Mouse (Mus musculus) CH12.LX (cell line): ENCODE data around the gene Hoxb2. TPM values are rescaled to one million over a fixed set of nuclear protein-coding genes. Genes with fewer than 3 reads are reported as not detected.

ENCODE experiments used
- DNase-seq: peaks from one replicate; pipeline ENCODE4 v3.0.0-alpha.2; 2013; ENCODE audit errors: extremely low read depth
- H3K27ac ChIP-seq: 2 replicates; pipeline ENCODE4 v1.5.1; 2012; ENCODE audit warnings: low read depth, mild to moderate bottlenecking, control low read depth, moderate library complexity; ENCODE audit not compliant: insufficient read depth
- H3K27me3 ChIP-seq: replicated peaks from 2 replicates; pipeline ENCODE3; 2012; ENCODE audit warnings: inconsistent platforms
- H3K36me3 ChIP-seq, 2 experiments: replicated peaks in 1 of 2; 2 replicates each; pipeline versions ENCODE3 to v1.6.1; 2012; ENCODE audit warnings: inconsistent platforms in 1 of 2, low read length in 1 of 2, mild to moderate bottlenecking in 1 of 2, mixed read lengths in 1 of 2, moderate library complexity in 1 of 2; ENCODE audit not compliant: control insufficient read depth in 1 of 2, insufficient read depth in 1 of 2
- H3K4me1 ChIP-seq, 2 experiments: 2 replicates each; pipeline ENCODE4 v1.6.1; 2012; ENCODE audit warnings: inconsistent platforms in 1 of 2, moderate library complexity in 1 of 2; ENCODE audit not compliant: insufficient read depth in 2 of 2, control insufficient read depth in 1 of 2
- H3K4me2 ChIP-seq: 2 replicates; pipeline ENCODE4 v1.6.1; 2012; ENCODE audit warnings: low read depth, mild to moderate bottlenecking, control low read depth; ENCODE audit not compliant: poor library complexity, insufficient read depth, severe bottlenecking
- H3K4me3 ChIP-seq, 3 experiments: fragments of 150-350 bp in 1 of 3; sonication (generic) in 1 of 3; replicated peaks in 1 of 3; 2 replicates each; pipeline versions ENCODE3 to v1.5.1; 2011 to 2012; ENCODE audit warnings: low read depth in 2 of 3, low read length in 2 of 3, mild to moderate bottlenecking in 2 of 3, moderate library complexity in 2 of 3, control low read depth in 1 of 3, improper control_type of control experiment in 1 of 3, inconsistent platforms in 1 of 3, mixed read lengths in 1 of 3; ENCODE audit not compliant: poor library complexity in 1 of 3
- H3K79me2 ChIP-seq: replicated peaks from 2 replicates; pipeline ENCODE4 v1.6.1; 2012; ENCODE audit warnings: mild to moderate bottlenecking, moderate library complexity; ENCODE audit not compliant: control insufficient read depth, poor library complexity, insufficient read depth, severe bottlenecking; ENCODE audit errors: extremely low read depth
- H3K9ac ChIP-seq: 2 replicates; pipeline ENCODE4 v1.6.1; 2012; ENCODE audit warnings: low read depth, mild to moderate bottlenecking, control low read depth, moderate library complexity; ENCODE audit not compliant: insufficient read depth
- H3K9me3 ChIP-seq: replicated peaks from 2 replicates; pipeline ENCODE3; 2012; ENCODE audit warnings: low read length, inconsistent platforms, mixed read lengths
- BHLHE40 ChIP-seq: IDR thresholded peaks from 2 replicates; pipeline ENCODE4 v1.6.1; 2011; ENCODE audit warnings: mild to moderate bottlenecking, low read depth, low read length, improper control_type of control experiment
- E2F4 ChIP-seq: IDR thresholded peaks from 2 replicates; pipeline ENCODE4 v1.6.1; 2011; ENCODE audit warnings: low read depth, low read length, improper control_type of control experiment; ENCODE audit not compliant: insufficient replicate concordance
- EP300 ChIP-seq: IDR thresholded peaks from 2 replicates; pipeline ENCODE4 v1.6.1; 2011; ENCODE audit warnings: low read length, improper control_type of control experiment
- GABPA ChIP-seq: IDR thresholded peaks from 2 replicates; pipeline ENCODE4 v1.6.1; 2012; ENCODE audit warnings: low read depth, low read length, improper control_type of control experiment, inconsistent platforms; ENCODE audit not compliant: insufficient replicate concordance
- IRF4 ChIP-seq: IDR thresholded peaks from 2 replicates; pipeline ENCODE4 v1.6.1; 2014; ENCODE audit warnings: low read depth, mild to moderate bottlenecking, inconsistent platforms, low read length, improper control_type of control experiment
- JUN ChIP-seq: IDR thresholded peaks from 2 replicates; pipeline ENCODE4 v1.6.1; 2011; ENCODE audit warnings: low read depth, mild to moderate bottlenecking, low read length, improper control_type of control experiment, moderate library complexity; ENCODE audit not compliant: insufficient read depth
- JUND ChIP-seq: conservative IDR thresholded peaks from 2 replicates; pipeline ENCODE4 v1.6.1; 2011; ENCODE audit warnings: low read depth, low read length, improper control_type of control experiment
- KAT2A ChIP-seq: IDR thresholded peaks from 2 replicates; pipeline ENCODE4 v1.6.1; 2012; ENCODE audit warnings: low read length, improper control_type of control experiment, inconsistent platforms; ENCODE audit not compliant: insufficient replicate concordance
- MAFK ChIP-seq: IDR thresholded peaks from 2 replicates; pipeline ENCODE4 v1.6.1; 2011; ENCODE audit warnings: low read length, improper control_type of control experiment; ENCODE audit not compliant: insufficient replicate concordance
- MAZ ChIP-seq: IDR thresholded peaks from 2 replicates; pipeline ENCODE4 v1.6.1; 2012; ENCODE audit warnings: low read depth, mild to moderate bottlenecking, inconsistent platforms, low read length, improper control_type of control experiment, moderate library complexity
- MXI1 ChIP-seq: IDR thresholded peaks from 2 replicates; pipeline ENCODE4 v1.6.1; 2011; ENCODE audit warnings: mild to moderate bottlenecking, low read depth, low read length, improper control_type of control experiment
- MYC ChIP-seq: IDR thresholded peaks from 2 replicates; pipeline ENCODE4 v1.6.1; 2011; ENCODE audit warnings: low read depth, mild to moderate bottlenecking, improper control_type of control experiment, low read length
- NELFE ChIP-seq: IDR thresholded peaks from 2 replicates; pipeline ENCODE4 v1.6.1; 2011; ENCODE audit warnings: low read depth, low read length, improper control_type of control experiment
- PAX5 ChIP-seq: IDR thresholded peaks from 2 replicates; pipeline ENCODE4 v1.6.1; 2012; ENCODE audit warnings: low read length, inconsistent platforms, mixed read lengths
- RAD21 ChIP-seq: IDR thresholded peaks from 2 replicates; pipeline ENCODE4 v1.6.1; 2011; ENCODE audit warnings: low read depth, mild to moderate bottlenecking, low read length, improper control_type of control experiment, moderate library complexity
- RCOR1 ChIP-seq: conservative IDR thresholded peaks from 2 replicates; pipeline ENCODE4 v1.6.1; 2012; ENCODE audit warnings: low read depth, mild to moderate bottlenecking, inconsistent platforms, low read length, improper control_type of control experiment
- SIN3A ChIP-seq: IDR thresholded peaks from 2 replicates; pipeline ENCODE4 v1.6.1; 2012; ENCODE audit warnings: low read length, improper control_type of control experiment, inconsistent platforms
- TCF12 ChIP-seq: IDR thresholded peaks from 2 replicates; pipeline ENCODE4 v1.6.1; 2014; ENCODE audit warnings: low read depth, mild to moderate bottlenecking, inconsistent platforms, low read length, improper control_type of control experiment
- UBTF ChIP-seq: IDR thresholded peaks from 2 replicates; pipeline ENCODE4 v1.6.1; 2012; ENCODE audit warnings: low read depth, mild to moderate bottlenecking, inconsistent platforms, low read length, improper control_type of control experiment, moderate library complexity
- ZKSCAN1 ChIP-seq: IDR thresholded peaks from 2 replicates; pipeline ENCODE4 v1.6.1; 2012; ENCODE audit warnings: low read depth, inconsistent platforms, low read length, improper control_type of control experiment, borderline replicate concordance
- ZMIZ1 ChIP-seq: IDR thresholded peaks from 2 replicates; pipeline ENCODE4 v1.6.1; 2012; ENCODE audit warnings: low read depth, mild to moderate bottlenecking, inconsistent platforms, low read length, improper control_type of control experiment
- dilution Hi-C: fragments of 300-500 bp; cut with MboI; formaldehyde crosslinking; loops from 2 replicates; pipeline ENCODE4 v1.14.3; 2020; ENCODE audit warnings: low sequenced_read_pairs; ENCODE audit not compliant: extremely low pct_unique_long_range_greater_than_20kb, extremely low pct_ligation_motif_present
- in situ Hi-C: fragments of 300-500 bp; cut with MboI; formaldehyde crosslinking; loops from 3 replicates; pipeline ENCODE4 v1.14.3; 2019; ENCODE audit warnings: low sequenced_read_pairs, low pct_ligation_motif_present, low pct_unique_long_range_greater_than_20kb, mixed read lengths
- polyA plus RNA-seq: library from polyadenylated mRNA; unstranded; fragments of >175 nt; gene quantifications from 2 replicates; pipeline ENCODE4 v1.2.1, GENCODE M21; 2012; ENCODE audit warnings: low read depth; ENCODE audit not compliant: insufficient read length
- total RNA-seq, 2 experiments: library from RNA; depleted of rRNA; stranded (reverse); fragments of 300-350 nt in 1 of 2; fragments of >200 nt in 1 of 2; gene quantifications; 2 replicates each; pipeline ENCODE4 v1.2.3; 2012 to 2014

The Hoxb2 gene
- total and polyA plus RNA-seq, 3 experiments = not detected

DNA sequence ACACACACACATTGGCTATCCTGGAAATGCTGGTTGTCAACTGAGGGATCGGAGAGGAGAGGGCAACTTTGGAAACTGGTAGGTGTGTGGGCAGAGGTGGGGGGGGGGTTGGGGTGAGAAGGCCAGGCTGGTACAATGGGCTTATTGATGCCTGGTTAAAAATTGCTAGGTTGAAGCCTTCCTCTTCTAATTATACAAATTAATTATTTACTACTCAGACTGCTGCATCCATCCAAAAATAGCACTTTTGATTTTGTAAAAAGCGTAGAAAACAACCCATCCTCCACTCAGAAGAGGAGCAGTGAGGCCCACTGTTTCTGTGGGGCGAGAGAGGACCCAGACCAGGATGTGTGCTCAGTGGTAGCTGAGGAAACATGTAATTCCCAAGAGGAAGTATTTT, 15.3 kb upstream of the Hoxb2 start:
- TF ChIP-seq MXI1 (no peak), NELFE (no peak), RAD21 (no peak), EP300 (no peak), GABPA (no peak), PAX5 (no peak), SIN3A (no peak)
- no peak for DNase-seq
- dilution Hi-C loops = no loop called here
- Histone ChIP-seq H3K27me3 (peaks cover 8% of the 10 kb centered on the region), H3K9me3 (no peaks in the 10 kb centered on the region), H3K27ac (no peak overlapping the region), H3K9ac (no peak overlapping the region), H3K4me2 (no peak overlapping the region), H3K79me2 (no peaks in the 10 kb centered on the region), H3K4me1 (no peaks in the 10 kb centered on the region), H3K4me3 (no peak overlapping the region), H3K36me3 (peaks cover 0 to 2% of the 10 kb centered on the region in 2 experiments)
- in situ Hi-C loops = loop anchor here (5.0 kb wide), 1 partner anchor 37 kb away; no protein-coding TSS in a partner anchor

DNA sequence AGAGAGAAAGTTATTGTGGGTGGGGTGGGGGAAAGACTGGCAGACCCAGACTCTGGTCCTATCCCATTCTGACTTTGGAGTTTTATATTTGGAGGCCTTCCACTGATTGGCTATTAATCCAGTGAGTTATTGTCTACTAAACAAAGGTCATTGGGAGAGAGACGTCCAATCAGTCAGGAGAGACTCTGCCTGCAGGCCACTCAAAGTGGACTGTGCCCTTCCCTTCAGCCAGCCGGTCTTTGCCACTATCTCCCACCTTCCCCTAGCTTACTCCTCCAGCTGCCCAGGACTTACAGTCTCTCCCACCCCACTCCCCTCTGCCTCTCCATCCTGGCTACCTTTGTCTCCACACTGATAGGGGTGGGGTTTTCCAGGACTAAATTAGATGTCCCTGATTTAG, 13.7 kb upstream of the Hoxb2 start:
- Histone ChIP-seq H3K4me1 (no peaks in the 10 kb centered on the region), H3K9me3 (no peaks in the 10 kb centered on the region), H3K4me3 (no peak overlapping the region), H3K27ac (no peak overlapping the region), H3K9ac (no peak overlapping the region), H3K79me2 (no peaks in the 10 kb centered on the region), H3K27me3 (peaks cover 10% of the 10 kb centered on the region), H3K4me2 (no peak overlapping the region), H3K36me3 (peaks cover 0 to 2% of the 10 kb centered on the region in 2 experiments)
- in situ Hi-C loops (loop anchor here (5.0 kb wide), 1 partner anchor 36 kb away; no protein-coding TSS in a partner anchor), dilution Hi-C loops (no loop called here)
- no peak for DNase-seq
- TF ChIP-seq MYC (no peak), JUND (no peak), NELFE (no peak), TCF12 (no peak), SIN3A (no peak)

DNA sequence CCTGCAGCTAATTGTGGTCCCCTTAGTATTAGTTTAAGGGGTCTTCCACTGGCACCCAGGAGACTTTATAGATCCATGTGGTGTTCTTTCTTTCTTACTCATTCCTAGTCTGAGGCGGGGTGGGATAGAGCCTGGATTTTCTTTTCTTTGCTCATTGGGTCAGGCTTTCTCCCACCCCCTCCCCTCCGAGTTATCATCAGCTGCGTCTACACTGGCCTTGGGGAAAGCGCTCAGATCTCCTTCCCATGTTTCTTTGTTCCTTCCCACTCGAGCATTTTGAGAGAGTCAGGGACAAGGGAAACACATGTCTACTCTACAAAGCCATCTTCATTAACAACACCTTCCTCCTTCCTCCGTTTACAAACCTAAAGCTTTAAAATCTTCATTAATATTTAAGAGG, 13.3 kb upstream of the Hoxb2 start:
- dilution Hi-C loops = no loop called here
- peaks cover 10% of the 10 kb centered on the region for H3K27me3 ChIP-seq

More for the DNA sequence above, 13.3 kb upstream of the Hoxb2 start:
- in situ Hi-C loops = loop anchor here (5.0 kb wide), 1 partner anchor 35 kb away; no protein-coding TSS in a partner anchor
- no peak overlapping the region for H3K27ac ChIP-seq
- H3K4me3 ChIP-seq = no peak overlapping the region
- TF ChIP-seq ZMIZ1 = no peak
- TF ChIP-seq JUN = no peak
- no peak for TF ChIP-seq ZKSCAN1
- TF ChIP-seq BHLHE40 = no peak
- TF ChIP-seq IRF4 = no peak
- TF ChIP-seq RCOR1 = no peak
- no peak for TF ChIP-seq GABPA
- no peak for TF ChIP-seq KAT2A
- TF ChIP-seq E2F4 = no peak
- no peak for TF ChIP-seq EP300
- no peak for TF ChIP-seq MAZ
- TF ChIP-seq MAFK = no peak
- TF ChIP-seq UBTF = no peak
- no peak for TF ChIP-seq RAD21
- TF ChIP-seq, all 38 proteins: peak for 0
- no peak overlapping the region for H3K4me2 ChIP-seq
- no peak overlapping the region for H3K9ac ChIP-seq
- H3K79me2 ChIP-seq = no peaks in the 10 kb centered on the region
- H3K4me1 ChIP-seq = no peaks in the 10 kb centered on the region
- H3K9me3 ChIP-seq = no peaks in the 10 kb centered on the region
- no peak for DNase-seq
- H3K36me3 ChIP-seq = peaks cover 0 to 2% of the 10 kb centered on the region in 2 experiments
